Mouse (Mus musculus): ENCODE measurements around the gene Gpr156.
"Not testable (repeated sequence)": the region's sequence is repeated elsewhere in the genome, so short reads cannot be mapped to it uniquely, and the experiment has no call there.

The Gpr156 gene

GRCm38 (mm10) chr16:37956076-37956676, 39.9 kb downstream of the Gpr156 start:
- DNase-seq (ENCODE audit: low spot score in 2 of 2), result no peak

GRCm38 (mm10) chr16:37956751-37957150, 40.5 kb downstream of the Gpr156 start:
- DNase-seq (ENCODE audit: low spot score in 2 of 2), result no peak

- not testable (repeated sequence) for DNase-seq (ENCODE audit: low spot score in 2 of 2)
These were observed 46.4 kb downstream of the Gpr156 start for GRCm38 (mm10) chr16:37962696-37963095.

GRCm38 (mm10) chr16:37963331-37964281, 47.3 kb downstream of the Gpr156 start:
- no peak for DNase-seq (ENCODE audit: low spot score in 2 of 2)

GRCm38 (mm10) chr16:37964380-37965070, 48.2 kb downstream of the Gpr156 start:
- no peak for DNase-seq (ENCODE audit: low spot score in 2 of 2)

- no peak for DNase-seq (ENCODE audit: low spot score in 2 of 2)
These were observed 50.6 kb downstream of the Gpr156 start for GRCm38 (mm10) chr16:37966871-37967270.

GRCm38 (mm10) chr16:37967415-37967814, 51.1 kb downstream of the Gpr156 start:
- no peak for DNase-seq (ENCODE audit: low spot score in 2 of 2)

- no peak for DNase-seq (ENCODE audit: low spot score in 2 of 2)
These were observed 55.2 kb downstream of the Gpr156 start for GRCm38 (mm10) chr16:37971522-37971921.

- DNase-seq (ENCODE audit: low spot score in 2 of 2), result no peak
These were observed 56.1 kb downstream of the Gpr156 start for GRCm38 (mm10) chr16:37972357-37972756.

- not testable (repeated sequence) for DNase-seq (ENCODE audit: low spot score in 2 of 2)
These were observed 56.9 kb downstream of the Gpr156 start for GRCm38 (mm10) chr16:37973239-37973638.

GRCm38 (mm10) chr16:37973855-37974519, 57.7 kb downstream of the Gpr156 start:
- peak in 1 of 2 experiments; percentile 34 for DNase-seq (ENCODE audit: low spot score in 2 of 2)

GRCm38 (mm10) chr16:37974520-37975340, 58.4 kb downstream of the Gpr156 start:
- peak; percentile 54 to 58 for DNase-seq (ENCODE audit: low spot score in 2 of 2)

- no peak for DNase-seq (ENCODE audit: low spot score in 2 of 2)
These were observed 65.6 kb downstream of the Gpr156 start for GRCm38 (mm10) chr16:37981907-37982306.

GRCm38 (mm10) chr16:37988211-37988865, 72.0 kb downstream of the Gpr156 start:
- no peak for DNase-seq (ENCODE audit: low spot score in 2 of 2)

GRCm38 (mm10) chr16:37989796-37990195, 73.5 kb downstream of the Gpr156 start:
- DNase-seq (ENCODE audit: low spot score in 2 of 2), result no peak

- no peak for DNase-seq (ENCODE audit: low spot score in 2 of 2)
These were observed 74.5 kb downstream of the Gpr156 start for GRCm38 (mm10) chr16:37990553-37991344.

GRCm38 (mm10) chr16:37992806-37993205, 76.5 kb downstream of the Gpr156 start:
- no peak for DNase-seq (ENCODE audit: low spot score in 2 of 2)

- DNase-seq (ENCODE audit: low spot score in 2 of 2), result peak; percentile 43 to 58
These were observed 78.4 kb downstream of the Gpr156 start for GRCm38 (mm10) chr16:37994647-37995046.

- no peak for DNase-seq (ENCODE audit: low spot score in 2 of 2)
These were observed 81.5 kb downstream of the Gpr156 start for GRCm38 (mm10) chr16:37997771-37998170.

Data from frontal cortex, postnatal 10 days (tissue).